Mouse (Mus musculus): ENCODE measurements around the gene Rsph6a.

The Rsph6a gene

DNA sequence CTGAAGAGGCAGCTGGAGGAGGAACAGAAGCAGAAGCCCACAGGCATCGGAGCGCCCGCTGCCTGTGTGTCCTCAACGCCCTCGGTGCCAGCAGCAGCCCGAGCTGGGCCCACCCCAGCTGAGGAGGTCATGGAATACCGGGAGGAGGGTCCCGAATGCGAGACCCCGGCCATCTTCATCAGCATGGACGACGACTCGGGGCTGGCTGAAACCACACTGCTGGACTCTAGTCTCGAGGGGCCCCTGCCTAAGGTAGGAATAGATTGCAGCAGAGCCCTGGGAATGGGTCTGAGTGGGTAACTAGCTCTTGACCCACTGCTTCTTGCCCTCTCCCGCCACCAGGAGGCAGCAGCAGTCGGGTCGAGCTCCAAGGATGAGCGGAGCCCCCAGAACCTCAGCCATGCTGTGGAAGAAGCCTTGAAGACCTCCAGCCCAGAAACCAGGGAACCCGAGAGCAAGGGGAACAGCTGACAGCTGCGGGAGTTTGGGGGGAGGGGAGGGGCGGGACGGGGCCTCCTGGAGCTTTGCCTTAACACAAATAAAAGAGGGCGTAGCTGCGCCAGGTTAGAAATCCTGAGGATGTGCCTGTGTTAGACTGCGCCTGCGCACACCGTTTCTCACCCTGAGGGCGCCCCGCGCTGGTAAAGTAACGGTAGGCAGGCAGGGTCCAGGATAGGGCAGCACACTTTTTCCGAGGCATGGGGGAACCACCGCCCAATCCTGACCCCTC is at the start of gene Rsph6a:
Gene Rsph6a (plus strand): TSS at position 644 of the 730 bp plus-strand sequence.
- peak in 1 of 2 experiments; percentile 42 for DNase-seq (ENCODE audit: low spot score in 2 of 2)

- peak in 1 of 2 experiments; percentile 35 for DNase-seq (ENCODE audit: low spot score in 2 of 2)
Observed at GRCm38 (mm10) chr7:19005417-19006121, 48.9 kb upstream of the Rsph6a start.

- peak; percentile 81 for DNase-seq (ENCODE audit: low spot score in 2 of 2)
Observed at GRCm38 (mm10) chr7:19006476-19006875, 48.0 kb upstream of the Rsph6a start.

DNA sequence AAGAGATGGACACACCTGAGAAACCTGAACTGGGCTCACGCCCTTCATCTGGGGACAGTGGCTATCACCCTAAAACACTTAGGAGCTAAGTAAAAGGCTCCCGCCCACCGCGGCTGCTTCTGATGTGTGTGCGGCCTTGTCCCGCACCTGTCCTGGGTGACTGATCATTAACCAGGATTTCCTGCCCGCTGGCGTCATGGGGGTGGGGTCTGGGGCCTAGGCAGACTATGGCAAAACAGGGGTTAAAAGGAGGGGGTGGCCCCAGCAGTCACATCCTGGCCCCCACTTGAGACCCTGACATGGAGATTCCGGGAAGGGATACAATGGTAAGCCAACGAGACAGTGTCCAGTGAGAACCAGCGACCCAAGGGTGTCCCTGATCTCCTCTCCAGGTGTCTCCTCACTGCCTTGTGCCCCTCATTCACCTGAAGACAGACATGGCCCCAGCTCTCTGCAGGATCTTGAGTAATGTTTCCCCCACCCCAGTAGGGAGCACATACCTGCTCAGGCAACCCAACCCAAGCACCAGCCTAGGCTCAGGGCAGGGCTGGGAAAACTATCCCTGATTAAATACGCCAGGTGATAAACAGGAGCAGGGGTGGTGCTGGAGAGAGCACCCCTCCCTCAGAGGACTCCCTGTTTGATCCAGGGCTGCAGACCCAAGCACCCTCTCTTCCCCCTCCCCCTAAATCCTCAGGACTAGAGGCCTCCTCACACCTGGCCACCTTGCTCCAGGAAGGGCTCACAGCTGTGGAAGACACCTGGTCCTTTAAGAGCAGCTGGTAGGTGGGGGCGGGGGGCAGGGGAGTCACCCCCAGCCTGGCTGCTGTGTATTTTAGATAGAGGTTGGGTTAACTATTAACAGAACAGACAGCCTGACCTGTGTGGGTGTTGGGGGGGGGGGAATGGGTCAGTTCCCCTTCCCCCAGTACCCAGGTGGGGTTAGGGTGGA is 47.2 kb upstream of the Rsph6a start:
- peak in 1 of 2 experiments; percentile 11 for DNase-seq (ENCODE audit: low spot score in 2 of 2)

DNA sequence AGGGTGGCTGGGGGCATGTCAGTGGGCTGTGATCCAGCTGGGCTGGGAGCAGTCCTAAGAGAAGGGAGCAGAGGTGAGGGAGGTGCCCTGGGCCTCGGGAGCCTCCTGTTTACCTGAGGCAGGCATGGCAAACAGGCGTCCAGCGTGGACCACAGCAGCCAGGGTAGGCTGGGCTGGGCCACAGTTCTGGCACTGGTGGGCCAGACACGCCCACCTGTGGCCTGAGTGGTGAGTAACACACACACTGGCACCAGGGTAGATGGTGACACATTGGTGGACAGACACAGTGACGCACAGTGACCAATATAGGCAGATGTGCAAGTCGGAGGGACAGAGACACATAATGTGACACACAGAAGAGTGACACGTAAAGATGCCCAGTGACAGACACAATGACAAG is 43.9 kb upstream of the Rsph6a start:
- DNase-seq (ENCODE audit: low spot score in 2 of 2): no peak

DNA sequence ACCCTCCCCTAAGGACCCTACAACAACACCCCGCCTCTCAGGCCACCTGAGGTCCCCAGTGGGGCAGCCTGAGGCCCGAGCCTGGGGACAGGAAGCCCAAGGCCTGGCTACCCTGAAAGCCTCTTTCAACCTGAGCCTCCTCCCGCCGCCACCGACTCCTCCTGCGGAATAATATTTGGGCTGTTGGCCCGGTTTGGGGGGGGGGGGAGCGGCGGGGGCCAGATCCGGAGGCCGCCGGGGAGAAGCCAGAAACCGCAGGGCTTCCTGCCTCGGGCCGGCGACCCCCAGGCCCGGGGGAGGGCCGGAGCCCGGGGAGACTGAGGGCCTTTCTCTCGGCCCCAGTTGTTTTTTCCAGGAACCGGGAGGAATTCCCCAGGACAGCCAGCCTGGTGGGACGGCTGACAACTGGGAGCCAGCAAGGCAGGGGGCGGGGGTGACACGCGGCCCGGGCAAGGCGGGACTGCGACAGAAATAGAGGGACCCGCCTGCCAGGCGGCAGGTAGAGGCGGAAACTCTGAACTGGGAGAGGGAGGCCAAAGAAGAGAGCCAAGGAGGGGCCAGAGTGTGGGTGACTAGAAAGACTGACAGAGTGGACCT is 42.4 kb upstream of the Rsph6a start:
- DNase-seq (ENCODE audit: low spot score in 2 of 2): no peak

DNA sequence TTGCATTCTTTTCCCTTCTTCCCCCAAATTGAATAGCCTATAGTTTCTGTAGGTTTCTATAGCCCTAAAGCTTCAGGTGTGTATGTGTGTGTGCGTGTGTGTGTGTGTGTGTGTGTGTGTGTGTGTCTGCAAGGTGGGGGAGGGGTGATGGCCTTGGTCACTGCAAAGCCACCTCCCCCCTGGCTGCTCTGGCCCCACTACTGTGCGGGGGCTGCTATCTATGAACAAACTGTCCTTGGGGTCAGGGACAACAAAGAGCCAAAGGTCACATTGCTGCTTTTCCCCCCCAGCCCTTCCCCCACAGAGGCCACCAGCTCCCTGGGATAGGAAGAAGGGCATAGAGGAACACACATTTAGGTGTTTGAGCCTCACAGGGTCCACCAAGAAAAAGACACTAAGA is 41.6 kb upstream of the Rsph6a start:
- no peak for DNase-seq (ENCODE audit: low spot score in 2 of 2)

GRCm38 (mm10) chr7:19014452-19014851 is 40.0 kb upstream of the Rsph6a start:
- DNase-seq (ENCODE audit: low spot score in 2 of 2): no peak

DNA sequence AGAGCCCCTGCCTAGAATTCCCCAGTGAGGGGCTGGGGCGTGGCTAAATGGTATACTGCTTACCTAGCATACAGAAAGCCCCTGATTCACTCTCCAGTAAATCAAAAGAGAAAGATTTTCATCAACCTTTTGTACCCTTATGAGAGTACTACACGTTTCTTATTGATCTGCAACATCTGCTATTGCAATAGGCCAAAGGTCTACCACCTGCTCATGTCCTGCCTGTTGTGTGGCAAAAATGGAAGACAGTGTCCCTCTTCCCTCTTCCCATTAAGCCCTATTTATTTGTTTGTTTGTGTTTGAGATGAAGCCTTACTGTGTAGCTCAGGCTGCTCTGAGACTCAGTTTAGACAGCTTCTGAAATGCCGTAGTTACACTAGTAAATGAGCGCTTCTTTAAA is 38.4 kb upstream of the Rsph6a start:
- no peak for DNase-seq (ENCODE audit: low spot score in 2 of 2)

GRCm38 (mm10) chr7:19017909-19018308 is 36.6 kb upstream of the Rsph6a start:
- no peak for DNase-seq (ENCODE audit: low spot score in 2 of 2)

GRCm38 (mm10) chr7:19021048-19021447 is 33.4 kb upstream of the Rsph6a start:
- no peak for DNase-seq (ENCODE audit: low spot score in 2 of 2)

DNA sequence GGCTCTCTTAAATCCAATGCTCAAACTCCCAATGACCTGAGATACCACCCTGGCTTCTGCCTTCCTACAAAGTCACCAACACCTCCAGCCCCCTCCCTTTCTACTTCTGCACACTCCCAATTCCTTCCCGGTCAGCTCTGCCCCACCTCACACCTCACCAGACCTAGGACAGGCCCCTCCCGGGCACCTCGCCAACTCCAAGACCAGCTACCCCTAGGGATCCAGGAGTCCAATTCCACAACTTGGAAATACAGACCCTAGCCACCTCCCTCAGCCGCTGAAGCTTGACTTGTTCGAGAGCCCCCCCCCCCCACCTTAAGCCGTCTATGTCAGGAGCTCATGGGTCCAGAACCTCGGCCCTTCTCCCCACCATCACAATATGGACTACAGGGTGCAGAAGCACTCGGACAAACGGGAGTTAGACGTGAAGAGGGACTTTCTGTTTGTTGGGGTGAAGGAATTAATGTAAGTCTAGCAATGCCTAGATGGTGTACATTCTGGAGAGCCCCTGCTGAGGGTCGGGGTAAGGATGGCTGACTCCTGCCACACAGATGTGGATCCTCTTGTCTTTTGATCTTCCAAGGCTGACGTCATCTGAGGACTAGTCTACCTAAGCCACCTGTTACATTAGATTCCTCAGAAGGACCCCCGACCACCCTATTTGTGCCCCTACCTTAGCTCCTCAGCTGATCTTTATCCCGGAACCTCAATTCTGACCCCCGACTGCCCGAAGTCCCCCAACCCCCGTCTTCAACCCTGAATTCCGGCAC is 32.1 kb upstream of the Rsph6a start:
- no peak for DNase-seq (ENCODE audit: low spot score in 2 of 2)

DNA sequence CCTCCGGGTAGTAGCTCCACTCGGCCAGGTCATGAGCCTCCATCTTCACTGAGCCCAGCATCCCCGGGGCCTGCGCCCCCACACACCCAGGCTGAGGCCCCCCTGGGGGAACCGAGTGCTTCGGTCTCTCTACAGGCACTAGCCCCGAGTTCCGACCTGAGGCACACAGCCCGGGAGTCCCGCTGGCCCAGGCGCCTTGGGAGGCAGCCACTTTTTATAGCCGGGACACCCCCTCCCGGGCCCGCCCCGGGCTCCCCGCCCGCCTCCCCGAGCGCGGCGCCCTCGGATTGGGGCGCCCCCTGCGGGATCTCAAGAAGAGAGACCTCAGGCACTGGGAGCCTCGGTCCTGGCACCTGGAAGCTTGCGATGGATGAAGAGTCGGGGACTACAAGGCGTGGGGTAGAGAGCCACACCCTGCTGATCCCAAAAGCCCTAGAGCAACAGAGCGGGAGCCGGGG is 31.1 kb upstream of the Rsph6a start, which contains the start of gene Foxa3:
Gene Foxa3 (minus strand): TSS at position 182 of the 458 bp plus-strand sequence.
- no peak for DNase-seq (ENCODE audit: low spot score in 2 of 2)

DNA sequence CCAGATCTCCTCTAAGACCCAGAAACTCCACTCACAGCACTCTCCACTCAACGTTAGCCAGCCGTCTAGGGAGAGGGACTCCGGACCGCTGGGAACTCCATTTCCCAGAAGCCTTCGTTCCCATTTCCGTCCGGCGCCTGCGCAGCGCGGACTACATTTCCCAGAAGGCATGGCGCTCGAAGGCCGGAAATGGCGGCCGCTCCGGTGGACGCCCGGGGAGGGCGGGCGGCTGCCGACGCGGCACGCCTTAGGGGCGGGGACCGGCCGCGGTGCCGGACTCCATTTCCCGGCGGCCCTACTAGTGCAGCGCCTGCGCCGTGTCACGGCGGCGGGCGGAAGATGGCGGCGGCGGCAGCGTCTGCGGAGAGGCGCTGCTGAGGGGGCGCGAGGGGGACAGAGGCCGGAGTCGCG is 30.4 kb upstream of the Rsph6a start, which contains the start of gene Sympk:
Gene Sympk (plus strand): TSS at position 282 of the 411 bp plus-strand sequence.
- peak; percentile 89 to 93 for DNase-seq (ENCODE audit: low spot score in 2 of 2)

- no peak for DNase-seq (ENCODE audit: low spot score in 2 of 2)
Observed at GRCm38 (mm10) chr7:19024581-19025255, 29.8 kb upstream of the Rsph6a start.

DNA sequence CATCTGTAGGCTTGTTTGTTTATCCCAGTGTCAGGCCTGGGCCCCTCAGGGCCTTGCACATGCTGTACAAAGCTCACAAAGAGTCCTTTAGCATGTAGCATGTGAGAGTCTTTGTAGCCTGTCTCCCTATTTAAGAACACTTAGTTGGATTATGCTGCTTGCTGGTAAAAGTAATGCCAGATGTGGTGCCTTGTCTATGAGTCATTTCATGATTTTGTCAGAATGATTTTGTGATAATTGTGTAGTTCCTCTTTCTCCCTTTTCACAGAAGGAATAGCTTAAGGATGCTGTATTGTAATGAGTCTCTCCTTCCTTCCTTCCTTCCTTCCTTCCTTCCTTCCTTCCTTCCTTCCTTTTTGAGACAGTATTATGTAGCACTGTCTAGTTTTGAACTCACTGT is 26.4 kb upstream of the Rsph6a start:
- DNase-seq (ENCODE audit: low spot score in 2 of 2): no peak

DNA sequence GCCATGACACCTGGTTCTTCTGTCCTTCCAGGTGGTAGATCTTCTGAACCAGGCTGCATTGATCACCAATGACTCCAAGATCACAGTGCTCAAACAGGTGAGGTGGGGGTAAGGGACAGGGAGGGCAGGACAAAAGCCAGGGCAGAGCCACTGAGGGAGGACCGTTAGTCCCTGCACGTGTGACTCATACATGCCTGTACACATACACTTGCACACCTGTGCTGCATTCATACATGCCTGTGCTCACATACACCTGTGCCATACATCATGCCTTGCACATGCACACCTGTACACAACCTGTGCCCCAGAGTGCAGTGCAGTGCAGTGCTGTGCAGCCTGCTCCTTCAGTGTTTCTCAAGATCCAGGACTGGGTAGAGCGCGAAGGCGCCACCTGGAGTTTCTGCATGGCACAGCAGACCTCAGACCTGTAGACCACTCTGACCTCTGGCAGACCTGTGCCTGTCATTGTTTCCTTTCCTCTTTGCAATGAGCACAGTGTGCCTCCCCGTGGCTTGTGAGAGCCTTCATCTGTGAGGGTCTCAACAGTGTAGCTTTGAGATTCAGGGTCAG is 25.3 kb upstream of the Rsph6a start:
- DNase-seq (ENCODE audit: low spot score in 2 of 2): no peak

GRCm38 (mm10) chr7:19031641-19032040 is 22.8 kb upstream of the Rsph6a start:
- DNase-seq (ENCODE audit: low spot score in 2 of 2): no peak

GRCm38 (mm10) chr7:19044616-19045015 is 9.9 kb upstream of the Rsph6a start:
- no peak for DNase-seq (ENCODE audit: low spot score in 2 of 2)

Data from frontal cortex, postnatal 14 days (tissue).